Mouse (Mus musculus) heart, postnatal 0 days (tissue): Measurements from ENCODE around the gene Sost.
A peak's percentile ranks its signal among the peaks of the same experiment; 100 is the strongest.

Experiments used
- CTCF ChIP-seq: IDR thresholded peaks from 2 replicates; pipeline ENCODE4 v1.5.1; 2016; ENCODE audit warnings: antibody characterized with exemption, control low read depth, low read depth
- EP300 ChIP-seq: IDR thresholded peaks from 2 replicates; pipeline ENCODE4 v1.6.1; 2016; ENCODE audit warnings: antibody characterized with exemption, low read depth

- TF ChIP-seq CTCF (peak; percentile 39), EP300 (no peak)
Measured at GRCm38 (mm10) chr11:101928030-101928762, 38.6 kb downstream of the Sost start.
